Mouse (Mus musculus) leukemia stem cell, adult 10-12 weeks (primary cell): Measurements from ENCODE around the gene Slpi. TPM values are rescaled to one million over a fixed set of nuclear protein-coding genes. Genes with fewer than 3 reads are reported as not detected.

Source experiments
- polyA plus RNA-seq: library from polyadenylated mRNA; stranded (reverse); fragments of >175 nt; gene quantifications from 2 replicates; pipeline ENCODE4 v1.2.3, GENCODE M21; 2012; ENCODE audit warnings: low replicate concordance

Slpi gene
- 5.2 and 16.4 TPM in 2 replicates for polyA plus RNA-seq

GRCm38 (mm10) chr2:164389020-164389419 is at the start of gene Slpi:
Gene Slpi, minus strand, starts transcription at chr2:164389095.

GRCm38 (mm10) chr2:164405060-164405459 is 16.2 kb upstream of the Slpi start, which contains the start of gene Matn4:
Gene Matn4, minus strand, starts transcription at chr2:164405160.

GRCm38 (mm10) chr2:164402906-164403305 is 14.0 kb upstream of the Slpi start, which contains the start of gene Rbpjl:
Gene Rbpjl, plus strand, starts transcription at chr2:164403141.

GRCm38 (mm10) chr2:164332440-164332839 is 56.5 kb downstream of the Slpi start, which contains the start of gene Svs5:
Gene Svs5, plus strand, starts transcription at chr2:164332740.

GRCm38 (mm10) chr2:164316451-164316850 is 72.4 kb downstream of the Slpi start, which contains the start of gene Svs6:
Gene Svs6, plus strand, starts transcription at chr2:164316751.

Other genes starting within 250 kb of the Slpi start
- gene Kcns1, start 218.0 kb downstream of the Slpi start, polyA plus RNA-seq: 0.08 and 0.16 TPM in 2 replicates
- gene Wfdc5, start 206.4 kb downstream of the Slpi start, polyA plus RNA-seq: not detected in 2 replicates
- gene Wfdc12, start 198.5 kb downstream of the Slpi start, polyA plus RNA-seq: 0.25 TPM in 1 of 2 replicates, not detected in the other
- gene Wfdc15a, start 189.0 kb downstream of the Slpi start, polyA plus RNA-seq: not detected in 2 replicates
- gene Wfdc15b, start 167.4 kb downstream of the Slpi start, polyA plus RNA-seq: not detected in 2 replicates
- not detected in 2 replicates for gene Svs2, start 150.6 kb downstream of the Slpi start, polyA plus RNA-seq
- not detected in 2 replicates for gene Svs3b, start 132.5 kb downstream of the Slpi start, polyA plus RNA-seq
- not detected in 2 replicates for gene Svs4, start 110.6 kb downstream of the Slpi start, polyA plus RNA-seq
- not detected in 2 replicates for gene Svs3a, start 99.8 kb downstream of the Slpi start, polyA plus RNA-seq
- gene Svs6, start 72.3 kb downstream of the Slpi start, polyA plus RNA-seq: not detected in 2 replicates
- gene Svs5, start 56.4 kb downstream of the Slpi start, polyA plus RNA-seq: not detected in 2 replicates
- 0.09 and 0.25 TPM in 2 replicates for gene Rbpjl, start 14.0 kb upstream of the Slpi start, polyA plus RNA-seq
- 0.07 TPM in 1 of 2 replicates, not detected in the other for gene Matn4, start 16.1 kb upstream of the Slpi start, polyA plus RNA-seq
- gene Sdc4, start 54.8 kb upstream of the Slpi start, polyA plus RNA-seq: 1.4 and 10.9 TPM in 2 replicates
- 222 and 239 TPM in 2 replicates for gene Sys1, start 67.9 kb upstream of the Slpi start, polyA plus RNA-seq
- 0.17 and 0.94 TPM in 2 replicates for gene Gm20458, start 71.9 kb upstream of the Slpi start, polyA plus RNA-seq
- not detected in 2 replicates for gene Trp53tg5, start 84.6 kb upstream of the Slpi start, polyA plus RNA-seq
- gene Dbndd2, start 97.0 kb upstream of the Slpi start, polyA plus RNA-seq: 15.3 and 25.0 TPM in 2 replicates
- gene Pigt, start 108.4 kb upstream of the Slpi start, polyA plus RNA-seq: 173 and 257 TPM in 2 replicates
- gene Wfdc2, start 173.3 kb upstream of the Slpi start, polyA plus RNA-seq: not detected in 2 replicates
- gene Spint3, start 184.4 kb upstream of the Slpi start, polyA plus RNA-seq: not detected in 2 replicates
- gene Wfdc6a, start 196.4 kb upstream of the Slpi start, polyA plus RNA-seq: not detected in 2 replicates
- gene Eppin, start 204.5 kb upstream of the Slpi start, polyA plus RNA-seq: not detected in 2 replicates
- gene Wfdc6b, start 224.4 kb upstream of the Slpi start, polyA plus RNA-seq: not detected in 2 replicates
- gene Wfdc8, start 224.5 kb upstream of the Slpi start, polyA plus RNA-seq: not detected in 2 replicates
- gene Wfdc16, start 249.7 kb upstream of the Slpi start, polyA plus RNA-seq: not detected in 2 replicates